Mouse (Mus musculus): Measurements from ENCODE around the gene Tlk2. TPM values are rescaled to one million over a fixed set of nuclear protein-coding genes. Genes with fewer than 3 reads are reported as not detected.
"Not testable (repeated sequence)": the region's sequence is repeated elsewhere in the genome, so short reads cannot be mapped to it uniquely, and the experiment has no call there.

Gene Tlk2
- 10 to 100 TPM; 43.8 to 53.5 TPM for total RNA-seq (2021)
- long read RNA-seq, experiment 1, transcript Tlk2-204 (22 exons, 3,699 nt) = major isoform, 14 of 39 reads
- long read RNA-seq, experiment 1, partial matches to known transcripts = 13 of 39 reads
- long read RNA-seq, experiment 1, other reads (novel, unspliced or antisense) = 11 of 39 reads
- long read RNA-seq, experiment 2, transcript Tlk2-204 (22 exons, 3,699 nt) = major isoform, 11 of 17 reads
- long read RNA-seq, experiment 2, partial matches to known transcripts = 0 of 17 reads
- long read RNA-seq, experiment 2, other reads (novel, unspliced or antisense) = 2 of 17 reads

GRCm38 (mm10) chr11:105178516-105178915, at the start of gene Tlk2:
Gene Tlk2, plus strand, starts transcription at chr11:105178807.
- DNase-seq = no peak

- DNase-seq = no peak
These were observed 42.9 kb upstream of the Tlk2 start for GRCm38 (mm10) chr11:105135692-105136091.

GRCm38 (mm10) chr11:105137255-105137654, 41.4 kb upstream of the Tlk2 start:
- DNase-seq = not testable (repeated sequence)

- DNase-seq = not testable (repeated sequence)
These were observed 38.1 kb upstream of the Tlk2 start for GRCm38 (mm10) chr11:105140512-105140911.

GRCm38 (mm10) chr11:105141115-105141514, 37.5 kb upstream of the Tlk2 start:
- DNase-seq = no peak

- no peak for DNase-seq
These were observed 35.0 kb upstream of the Tlk2 start for GRCm38 (mm10) chr11:105143564-105143963.

- no peak for DNase-seq
These were observed 34.5 kb upstream of the Tlk2 start for GRCm38 (mm10) chr11:105144084-105144483.

- peak; percentile 12 for DNase-seq
These were observed 33.9 kb upstream of the Tlk2 start for GRCm38 (mm10) chr11:105144508-105145210.

GRCm38 (mm10) chr11:105145211-105145610, 33.4 kb upstream of the Tlk2 start:
- no peak for DNase-seq

- DNase-seq = no peak
These were observed 32.0 kb upstream of the Tlk2 start, which contains the start of gene Gm10842 for GRCm38 (mm10) chr11:105146593-105146992. Gene Gm10842, plus strand, starts transcription at chr11:105146893.

GRCm38 (mm10) chr11:105149353-105149752, 29.3 kb upstream of the Tlk2 start:
- DNase-seq = no peak

GRCm38 (mm10) chr11:105149766-105150165, 28.8 kb upstream of the Tlk2 start:
- no peak for DNase-seq

- DNase-seq = no peak
These were observed 27.9 kb upstream of the Tlk2 start for GRCm38 (mm10) chr11:105150691-105151090.

- DNase-seq = no peak
These were observed 27.2 kb upstream of the Tlk2 start for GRCm38 (mm10) chr11:105151226-105152016.

GRCm38 (mm10) chr11:105152017-105152300, 26.6 kb upstream of the Tlk2 start:
- DNase-seq = no peak

GRCm38 (mm10) chr11:105152357-105152899, 26.2 kb upstream of the Tlk2 start:
- DNase-seq = no peak

- DNase-seq = peak; percentile 81
These were observed 25.4 kb upstream of the Tlk2 start for GRCm38 (mm10) chr11:105153068-105153833.

GRCm38 (mm10) chr11:105155915-105156314, 22.7 kb upstream of the Tlk2 start:
- no peak for DNase-seq

GRCm38 (mm10) chr11:105156748-105157267, 21.8 kb upstream of the Tlk2 start:
- no peak for DNase-seq

GRCm38 (mm10) chr11:105158047-105158446, 20.6 kb upstream of the Tlk2 start:
- no peak for DNase-seq

GRCm38 (mm10) chr11:105159673-105160360, 18.8 kb upstream of the Tlk2 start:
- no peak for DNase-seq

Measured in adrenal gland, postnatal 10 days (tissue).